Mouse (Mus musculus): ENCODE measurements around the gene Mcrip1.
"Not testable (repeated sequence)": the region's sequence is repeated elsewhere in the genome, so short reads cannot be mapped to it uniquely, and the experiment has no call there.

The Mcrip1 gene

DNA sequence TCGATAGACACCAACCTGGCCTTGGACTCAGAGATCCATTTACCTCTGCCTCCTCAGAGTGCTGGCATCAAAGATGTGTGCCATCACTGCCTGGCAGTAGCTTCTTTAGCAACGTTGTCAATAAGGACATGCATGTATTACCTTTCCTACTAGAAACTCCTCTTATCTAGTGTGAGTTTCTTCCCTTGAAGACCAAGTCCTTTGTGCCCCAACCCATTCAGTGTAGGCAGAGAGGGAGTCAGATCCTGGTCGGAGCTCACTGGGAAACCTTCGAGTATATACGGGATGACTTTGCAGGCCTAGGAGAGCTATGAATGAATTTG lies 24.7 kb upstream of the Mcrip1 start:
- no peak for DNase-seq

DNA sequence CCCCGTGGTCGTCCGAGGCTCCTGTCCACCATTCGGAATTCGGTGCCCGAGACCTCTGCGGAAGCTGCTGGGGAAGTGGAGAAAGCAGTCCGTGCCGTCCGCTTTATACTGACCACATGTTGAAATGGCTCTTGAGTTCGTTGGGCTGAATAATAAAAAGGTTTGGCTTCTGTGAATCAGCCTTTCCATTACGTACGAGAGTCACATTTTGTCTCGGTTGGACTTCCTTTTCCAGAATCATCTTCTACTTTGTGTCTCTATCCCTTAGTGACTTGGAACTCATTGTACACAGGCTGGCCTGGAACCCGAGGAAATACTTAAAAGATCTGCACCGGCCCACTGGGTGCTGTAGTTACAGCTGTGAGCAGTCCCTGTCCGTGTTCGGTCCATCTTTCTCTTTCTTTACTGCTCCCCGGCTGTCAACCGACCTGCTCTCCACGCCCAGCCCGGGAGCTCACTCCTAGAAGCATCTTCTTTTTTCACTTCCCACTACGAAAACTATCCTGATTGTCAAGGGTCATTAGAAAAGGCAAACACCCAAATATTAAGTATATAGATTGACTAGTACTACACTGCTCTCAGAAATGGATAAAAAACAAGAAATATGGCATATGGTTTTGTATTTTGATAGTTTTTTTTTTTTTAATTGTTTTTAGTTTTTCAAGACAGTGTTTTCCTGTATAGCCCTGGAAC lies 24.2 kb upstream of the Mcrip1 start:
- no peak for DNase-seq

DNA sequence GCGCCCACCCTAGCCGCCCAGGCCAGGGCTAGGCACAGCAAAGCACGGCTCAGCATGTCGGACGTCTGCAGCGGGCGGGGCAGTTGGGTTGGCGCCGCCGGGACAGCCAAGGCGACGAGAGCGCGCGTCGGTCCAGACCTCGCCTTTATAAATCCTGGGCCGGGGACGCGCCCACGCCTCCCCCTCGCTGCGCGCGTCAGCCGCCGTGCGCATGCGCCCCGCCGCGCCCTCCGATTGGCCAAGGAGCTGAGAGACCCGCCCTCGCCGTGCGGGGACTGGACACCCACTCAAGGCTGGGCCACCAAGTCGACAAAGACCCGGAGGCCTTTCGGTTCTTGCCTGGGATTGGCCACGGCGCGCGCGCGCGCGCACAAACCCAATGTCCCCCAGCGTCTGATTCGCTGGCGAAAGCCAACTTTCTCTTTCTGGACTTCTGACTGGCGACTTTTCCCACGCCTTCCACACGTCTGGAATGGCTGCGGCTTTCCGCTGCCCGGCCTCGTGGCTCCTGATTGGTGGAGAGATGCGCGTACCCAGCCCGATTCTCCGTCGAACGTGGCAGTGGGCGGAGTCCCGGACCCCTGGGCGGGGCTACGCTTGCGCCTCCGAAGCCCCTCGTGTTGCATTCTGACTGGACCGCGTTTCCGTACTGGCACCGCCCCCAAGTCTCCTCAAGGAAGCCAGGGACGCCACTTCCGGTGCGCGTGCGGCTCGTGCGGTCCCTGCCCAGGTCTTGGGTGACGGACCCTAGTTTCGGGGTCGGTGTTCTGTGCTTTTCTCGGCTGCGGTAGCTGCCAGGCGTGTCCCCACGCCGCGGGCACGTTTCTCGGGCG lies 23.4 kb upstream of the Mcrip1 start, which contains the start of gene P4hb:
TSS of gene P4hb (minus strand) at position 502 of the 833 bp plus-strand sequence.
- DNase-seq, result peak; percentile 99

DNA sequence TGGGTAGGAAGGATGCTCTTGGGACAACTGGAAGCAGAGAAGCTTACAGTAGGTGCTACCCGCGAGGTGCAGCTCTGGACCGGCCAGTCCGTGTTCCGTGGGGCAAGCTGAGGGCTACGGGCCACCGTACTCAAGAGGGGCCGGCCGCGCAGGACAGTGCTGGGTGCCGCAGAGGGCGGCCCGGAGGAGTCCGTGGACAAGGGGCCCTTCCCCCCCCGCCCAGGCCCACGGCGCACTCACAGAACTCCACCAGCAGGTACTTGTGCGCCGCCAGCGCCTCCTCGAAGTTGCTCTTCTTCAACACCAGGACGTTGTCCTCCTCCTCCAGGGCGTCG lies 22.9 kb upstream of the Mcrip1 start:
- no peak for DNase-seq

DNA sequence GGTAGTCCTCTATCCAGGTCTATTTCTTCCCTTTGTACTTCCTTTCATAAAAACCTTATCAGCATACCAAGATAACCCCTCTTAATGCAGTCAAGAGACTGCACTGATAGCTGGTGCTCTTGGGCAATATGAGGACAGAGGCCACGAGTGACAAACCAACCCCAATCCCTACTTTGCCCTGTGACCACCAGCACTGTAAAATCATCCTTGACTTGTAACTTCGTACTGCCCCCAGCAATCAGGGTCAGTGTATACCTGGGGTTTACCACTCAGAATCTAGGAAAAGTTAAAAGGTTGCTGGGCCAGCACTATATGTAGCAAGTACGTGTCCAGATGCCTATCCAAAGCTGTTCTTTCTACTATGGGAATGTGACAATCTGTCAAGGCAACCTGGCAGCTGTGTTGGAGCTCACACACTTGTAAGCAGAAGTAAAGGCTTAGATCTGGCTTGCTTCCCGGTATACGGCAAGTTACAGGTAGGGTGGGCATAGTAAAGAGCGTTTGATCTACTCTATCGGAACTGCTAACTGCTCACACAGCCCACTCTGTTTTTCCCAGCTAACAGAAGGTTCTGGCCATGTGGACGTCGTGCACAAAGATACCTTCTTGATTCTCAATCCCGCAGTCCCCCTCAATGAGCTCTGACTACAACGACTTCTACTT lies 22.4 kb upstream of the Mcrip1 start:
- no peak for DNase-seq

DNA sequence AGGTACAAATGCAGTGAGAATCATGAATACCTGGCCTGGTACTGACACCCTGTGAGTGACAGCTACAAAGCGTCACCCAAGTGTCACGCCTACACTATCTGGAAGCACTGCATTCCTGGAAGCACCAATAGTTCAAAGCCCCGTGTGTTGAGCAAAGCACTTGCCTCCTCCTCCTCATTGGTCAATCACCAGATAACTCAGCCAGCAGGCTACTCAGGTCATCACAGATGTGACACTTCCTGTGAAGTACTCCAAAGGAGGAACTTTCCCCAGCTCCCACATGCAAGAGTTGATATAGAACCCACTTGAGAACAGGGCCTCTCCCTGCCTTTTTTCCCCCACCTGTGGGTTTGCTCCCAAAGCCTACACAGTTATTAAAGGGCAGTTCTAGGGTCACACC lies 21.6 kb upstream of the Mcrip1 start:
- DNase-seq, result no peak

DNA sequence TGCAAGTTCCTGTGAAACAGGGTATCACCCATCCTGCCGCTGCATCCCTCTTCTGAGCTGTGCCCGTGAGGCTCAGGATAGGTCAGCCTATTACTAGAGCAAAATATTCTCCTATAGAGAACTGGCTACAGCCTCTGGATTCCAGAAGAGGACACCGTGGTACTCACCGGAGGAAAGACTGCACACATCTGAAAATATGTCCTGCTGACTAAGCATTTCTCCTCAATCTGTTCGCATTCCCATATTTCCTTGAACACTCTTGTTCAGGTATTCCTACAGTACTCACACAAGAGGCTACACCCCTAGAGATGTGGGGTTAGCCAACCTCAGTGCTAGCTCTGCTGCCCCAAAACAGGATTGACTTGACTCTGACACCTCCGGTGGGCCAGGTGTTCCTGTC lies 18.8 kb upstream of the Mcrip1 start:
- DNase-seq, result no peak

DNA sequence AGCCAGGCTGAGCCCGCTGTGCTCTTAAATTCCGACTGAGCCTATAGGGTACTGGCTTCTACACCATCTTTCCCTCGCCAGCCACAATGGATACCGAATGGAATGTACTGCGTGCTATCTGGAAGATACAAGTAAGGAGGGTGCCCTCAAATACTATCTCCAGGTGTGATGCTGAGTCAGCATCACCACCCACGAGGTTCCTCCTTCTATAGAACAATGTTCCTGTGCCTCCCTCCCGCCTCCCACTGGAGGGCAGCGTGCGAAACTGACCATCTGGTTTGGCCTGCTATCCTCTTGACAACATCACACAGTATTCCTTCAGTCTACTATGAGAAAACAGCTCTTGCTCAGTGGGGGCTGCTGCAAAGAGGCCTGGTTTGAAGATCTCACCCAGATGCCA lies 15.6 kb upstream of the Mcrip1 start:
- no peak for DNase-seq

DNA sequence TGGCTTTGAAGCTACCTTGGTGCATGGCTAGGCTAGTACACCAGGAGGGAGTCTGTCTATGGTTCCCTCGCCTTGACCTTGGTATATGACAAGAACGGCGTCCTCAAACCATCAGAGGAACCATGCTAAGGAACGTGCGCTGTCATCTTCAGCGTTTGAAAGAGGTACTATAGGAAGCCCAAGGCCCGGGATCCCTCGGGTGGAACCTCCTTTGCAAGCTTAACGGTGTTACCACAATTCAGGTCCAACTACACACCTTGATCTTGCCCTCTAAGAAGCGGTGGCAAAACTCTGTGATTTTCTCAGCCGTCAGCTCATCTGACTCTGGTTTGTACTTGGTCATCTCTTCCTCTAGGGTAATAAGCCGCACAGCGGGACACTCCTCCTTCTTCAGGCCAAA lies 13.4 kb upstream of the Mcrip1 start:
- DNase-seq, result no peak

DNA sequence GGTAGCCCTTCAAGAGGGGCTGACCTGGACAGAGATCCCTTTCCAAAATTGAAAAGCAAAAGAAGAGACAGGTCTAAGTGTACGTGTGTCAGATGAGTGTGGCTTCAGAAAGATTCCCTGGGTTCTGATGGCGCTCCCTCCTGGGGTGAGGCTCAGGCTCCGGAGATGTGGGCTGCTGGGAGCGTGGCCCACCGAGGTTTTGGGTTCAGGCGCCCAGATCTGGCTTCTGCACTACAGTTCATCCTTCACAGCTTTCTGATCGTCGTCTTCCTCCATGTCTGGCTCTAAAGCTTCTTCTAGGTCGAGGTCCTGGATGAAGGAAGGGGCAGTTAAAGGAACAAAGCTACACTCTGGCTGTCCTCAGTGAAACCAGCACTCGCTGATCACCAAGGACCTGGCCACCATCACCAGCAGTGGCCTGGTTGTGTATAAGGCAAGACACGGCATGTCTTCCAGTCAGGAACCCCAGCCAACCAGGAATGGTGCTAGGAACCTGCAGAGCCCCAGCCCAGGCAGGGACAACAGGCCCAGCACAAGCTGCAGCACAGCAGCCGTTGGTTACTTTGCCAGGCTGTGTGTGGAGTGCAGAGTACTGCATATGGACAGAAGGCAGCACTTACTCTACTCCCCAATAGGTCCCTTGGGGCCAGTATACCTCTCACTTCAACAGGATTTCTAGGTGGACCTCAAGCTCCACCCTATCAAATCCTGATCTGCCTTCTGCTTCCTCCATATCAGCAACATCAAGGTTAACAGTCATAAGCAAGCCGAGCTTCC lies 11.6 kb upstream of the Mcrip1 start:
- no peak for DNase-seq

DNA sequence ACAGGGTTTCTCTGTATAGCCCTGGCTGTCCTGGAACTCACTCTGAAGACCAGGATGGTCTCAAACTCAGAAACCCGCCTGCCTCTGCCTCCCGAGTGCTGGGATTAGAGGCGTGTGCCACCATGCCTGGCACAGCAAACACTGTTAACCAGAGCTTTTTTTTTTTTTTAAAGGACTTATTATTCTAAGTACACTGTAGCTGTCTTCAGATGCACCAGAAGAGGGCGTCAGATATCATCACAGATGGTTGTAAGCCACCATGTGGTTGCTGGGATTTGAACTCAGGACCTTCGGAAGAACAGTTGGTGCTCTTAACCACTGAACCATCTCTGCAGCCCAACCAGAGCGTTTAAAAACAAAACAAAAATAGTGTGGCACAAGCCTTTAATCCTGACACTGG lies 9.3 kb upstream of the Mcrip1 start:
- not testable (repeated sequence) for DNase-seq

DNA sequence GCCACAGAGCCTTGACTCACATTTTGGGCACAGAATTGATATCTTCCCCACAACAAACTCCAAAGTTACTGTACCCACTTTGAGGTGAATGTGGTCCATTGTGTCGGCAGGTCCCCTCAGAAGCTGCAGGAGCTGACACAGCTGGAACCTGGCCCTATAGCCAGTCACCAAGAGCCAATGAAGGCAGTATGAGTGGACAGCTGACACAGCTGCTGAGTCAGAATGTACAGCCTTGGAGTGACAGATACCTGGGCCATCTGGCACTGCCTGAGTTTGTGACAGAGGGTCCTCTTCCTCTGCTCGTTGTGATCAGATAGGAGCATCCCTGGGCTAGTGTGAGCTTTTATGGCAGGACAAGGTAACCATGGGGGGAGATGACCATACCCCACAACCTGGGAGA lies 5.7 kb upstream of the Mcrip1 start:
- DNase-seq, result no peak

DNA sequence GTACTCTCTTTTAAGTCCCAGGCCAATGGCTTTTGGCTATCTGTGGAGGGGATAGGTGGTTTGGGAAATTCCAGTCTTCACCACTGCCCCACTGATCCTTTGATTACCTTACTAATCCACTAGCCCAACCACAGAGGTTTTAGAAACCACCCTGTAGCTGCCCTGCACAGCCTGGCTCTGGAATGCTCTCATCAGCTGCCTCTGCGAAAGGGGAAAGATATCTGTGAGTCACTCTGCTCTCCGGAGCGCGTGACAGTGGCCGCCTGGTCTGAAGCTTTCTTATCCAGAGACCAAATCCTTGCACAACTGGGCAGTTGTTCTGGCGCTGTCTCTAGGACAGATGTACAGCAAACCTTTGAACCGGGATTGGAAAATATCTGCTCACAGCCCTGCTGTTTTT lies 5.3 kb upstream of the Mcrip1 start:
- DNase-seq, result no peak

DNA sequence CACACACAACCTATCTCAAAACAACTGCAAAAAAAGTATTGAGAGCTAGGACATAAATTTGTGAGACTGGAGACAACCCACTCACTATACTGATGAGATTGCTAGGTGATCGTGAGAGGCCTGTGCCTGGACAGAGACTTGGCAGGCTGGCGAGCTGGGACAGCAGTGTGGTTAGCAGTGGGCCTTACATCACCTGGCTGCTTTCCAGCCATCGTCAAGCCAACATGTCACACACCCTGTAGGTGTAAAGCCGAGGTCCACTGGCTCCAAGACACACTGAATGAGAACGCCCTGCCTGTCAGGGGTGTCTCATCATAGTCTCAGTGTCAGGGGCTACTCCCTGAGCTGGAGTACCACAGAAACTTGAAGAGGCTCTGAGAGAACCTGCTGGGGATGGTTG lies 3.2 kb upstream of the Mcrip1 start:
- DNase-seq, result no peak

DNA sequence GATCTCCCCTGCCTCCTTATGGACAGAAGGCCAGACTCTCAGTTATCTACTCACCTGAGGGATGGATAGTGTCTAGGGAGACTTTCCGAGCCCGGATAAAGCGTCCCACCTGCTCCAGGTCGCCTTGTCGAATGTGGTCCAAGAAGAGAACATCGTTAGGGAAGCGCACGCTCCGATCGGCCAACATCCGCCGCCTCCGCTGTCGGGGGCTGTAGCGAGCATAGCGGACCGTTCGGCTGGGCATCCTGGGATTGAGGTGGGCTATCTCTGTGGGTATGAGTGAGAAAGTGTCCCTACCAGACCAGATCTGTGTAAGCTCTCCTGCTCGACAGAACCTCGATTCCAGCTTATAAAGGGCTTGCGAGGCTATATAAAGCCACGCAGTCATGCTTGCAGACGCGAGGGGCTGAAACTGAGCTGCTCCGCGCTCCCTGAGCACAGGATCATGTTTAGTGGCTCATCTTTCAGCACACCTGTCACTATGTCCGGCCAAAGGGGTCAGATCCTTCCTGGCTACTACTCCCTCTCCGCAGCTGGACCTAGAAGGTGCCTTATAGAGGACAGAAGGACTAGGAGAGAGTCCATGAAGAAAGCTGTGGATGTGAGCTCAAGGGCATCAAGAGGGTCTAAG lies 1.4 kb upstream of the Mcrip1 start, which contains the start of gene Ppp1r27:
TSS of gene Ppp1r27 (minus strand) at position 323 of the 631 bp plus-strand sequence.
- DNase-seq, result no peak

DNA sequence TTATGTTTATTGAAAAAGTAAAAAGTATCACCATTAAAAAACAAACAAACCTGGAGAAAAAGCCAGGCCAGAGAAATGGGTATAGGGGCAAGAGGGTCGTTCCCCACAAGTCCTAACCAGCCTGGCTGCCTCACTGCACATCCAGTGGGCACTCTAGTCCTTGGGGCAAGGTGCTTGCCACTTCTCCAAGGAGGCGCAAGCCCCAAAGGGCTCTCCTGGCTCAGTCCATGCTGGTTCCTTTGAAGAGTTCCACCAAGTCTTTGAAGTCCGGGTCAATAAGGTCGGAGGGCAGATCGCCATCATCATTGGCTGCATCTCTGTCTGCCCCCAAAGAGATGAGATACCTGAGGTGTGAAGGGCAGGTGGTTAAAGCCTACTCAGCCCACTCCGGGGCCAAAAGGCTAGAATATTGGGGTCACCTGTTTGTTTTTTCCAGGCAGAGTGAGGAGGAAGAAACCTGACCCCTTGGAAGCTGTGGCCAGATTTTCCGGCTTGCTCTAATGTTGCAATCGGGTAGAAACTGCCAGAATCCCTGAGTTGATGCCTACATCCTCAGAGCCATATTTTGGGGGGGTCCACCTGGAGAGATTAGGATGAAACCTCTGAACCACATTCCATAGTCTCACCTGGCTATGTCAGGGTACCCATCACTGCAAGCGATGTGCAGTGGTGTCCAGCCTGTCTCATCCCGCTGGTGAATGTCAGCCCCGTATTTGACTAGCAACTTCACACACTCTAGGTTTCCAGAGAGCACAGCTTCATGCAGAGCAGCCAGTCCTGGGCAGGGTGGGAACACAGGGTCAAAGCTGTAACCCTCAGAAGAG lies 671 bp upstream of the Mcrip1 start:
- DNase-seq, result no peak

DNA sequence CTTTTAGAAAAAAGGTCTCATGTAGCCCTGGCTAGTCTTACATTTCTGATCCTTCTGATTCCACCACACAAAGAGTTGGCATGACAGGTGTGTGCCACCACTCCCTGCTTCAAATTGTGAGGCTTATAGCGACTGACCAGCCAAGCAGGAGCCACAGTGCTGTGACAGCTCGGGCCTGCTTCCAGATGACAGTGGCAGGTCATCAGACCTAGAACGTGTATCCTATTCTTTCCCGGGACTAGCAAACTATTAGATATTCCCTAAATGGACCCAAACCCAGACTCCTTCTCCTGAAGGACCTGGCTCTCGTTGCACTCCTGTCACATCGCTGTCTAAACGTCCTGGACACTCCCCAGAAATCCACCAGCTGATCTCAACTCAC lies 750 bp downstream of the Mcrip1 start:
- no peak for DNase-seq

DNA sequence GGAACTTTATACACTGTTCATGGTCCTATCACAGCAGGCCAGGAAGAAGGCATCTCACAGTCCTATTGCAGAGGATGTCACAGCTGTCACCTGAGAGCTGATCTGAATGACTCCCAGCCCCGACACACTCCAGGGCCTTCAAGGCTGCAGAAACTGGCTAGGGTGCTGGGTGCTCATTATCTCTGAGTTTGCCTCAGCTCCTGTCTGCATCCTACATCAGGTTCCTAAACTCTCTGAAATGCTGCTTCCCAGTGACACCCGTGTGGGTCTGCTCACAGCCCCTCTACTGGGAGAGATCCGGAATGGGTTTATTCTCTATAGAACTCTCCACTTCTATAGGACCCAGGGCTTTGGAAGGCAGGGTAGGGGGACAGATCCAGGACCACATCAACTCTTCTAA lies 1.3 kb downstream of the Mcrip1 start:
- DNase-seq, result no peak

DNA sequence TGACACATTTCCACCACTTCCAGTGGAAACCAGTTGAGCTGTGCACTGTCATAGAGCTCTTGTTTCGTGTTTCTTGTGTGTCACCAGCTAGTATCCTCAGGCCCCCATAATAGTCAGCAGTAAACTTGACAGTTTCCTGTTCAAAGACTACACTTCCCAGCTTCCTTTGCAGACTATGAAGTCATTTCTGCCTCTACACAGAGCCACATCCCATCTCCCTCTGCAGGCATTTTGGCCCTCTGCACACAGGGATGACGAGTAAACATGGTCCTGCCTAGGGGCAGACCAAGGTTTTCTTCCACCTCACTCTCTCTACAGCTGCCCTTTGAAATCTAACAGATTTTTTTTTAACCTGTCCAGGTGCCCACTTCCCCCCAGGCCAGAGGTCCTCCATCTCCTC lies 2.1 kb downstream of the Mcrip1 start:
- peak; percentile 29 for DNase-seq

DNA sequence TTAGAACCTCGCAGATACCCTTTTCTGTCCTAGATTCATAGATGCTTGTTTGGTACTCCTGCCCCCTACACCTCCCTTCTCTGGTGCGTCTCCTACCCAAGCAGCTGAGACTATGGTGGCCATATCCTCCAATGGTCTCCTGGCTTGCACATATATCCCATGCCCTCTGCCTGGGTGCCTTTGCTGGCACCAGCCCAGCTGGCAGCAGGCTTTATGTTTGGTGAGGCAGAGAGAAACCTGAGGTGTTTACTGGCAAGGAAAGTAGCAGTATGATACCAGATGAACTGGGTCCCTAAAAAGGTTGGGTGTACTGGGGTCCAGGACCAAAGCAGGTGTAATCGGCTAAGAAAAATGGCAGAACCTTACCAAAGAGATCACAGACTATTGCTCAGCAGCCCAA lies 3.6 kb downstream of the Mcrip1 start:
- DNase-seq, result no peak

DNA sequence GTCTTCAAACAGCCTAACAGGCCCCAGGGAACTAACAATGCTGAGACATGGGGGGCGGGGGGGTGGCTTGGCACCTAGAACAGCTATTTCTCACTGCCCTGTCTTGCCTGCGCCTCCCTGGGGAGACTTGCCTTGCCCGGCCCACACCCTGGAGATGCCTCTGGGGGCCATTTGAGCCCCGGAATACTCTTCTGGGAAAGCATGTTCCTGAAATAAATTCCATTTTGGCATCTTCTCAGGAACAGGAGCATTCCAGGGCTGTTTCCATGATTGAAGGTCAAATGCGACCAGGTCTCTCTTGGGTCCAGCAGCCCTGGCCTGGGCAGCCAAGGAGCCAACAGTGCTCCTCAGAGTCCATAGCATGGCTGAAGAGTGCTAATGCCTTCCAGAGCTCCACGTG lies 7.2 kb downstream of the Mcrip1 start:
- no peak for DNase-seq

DNA sequence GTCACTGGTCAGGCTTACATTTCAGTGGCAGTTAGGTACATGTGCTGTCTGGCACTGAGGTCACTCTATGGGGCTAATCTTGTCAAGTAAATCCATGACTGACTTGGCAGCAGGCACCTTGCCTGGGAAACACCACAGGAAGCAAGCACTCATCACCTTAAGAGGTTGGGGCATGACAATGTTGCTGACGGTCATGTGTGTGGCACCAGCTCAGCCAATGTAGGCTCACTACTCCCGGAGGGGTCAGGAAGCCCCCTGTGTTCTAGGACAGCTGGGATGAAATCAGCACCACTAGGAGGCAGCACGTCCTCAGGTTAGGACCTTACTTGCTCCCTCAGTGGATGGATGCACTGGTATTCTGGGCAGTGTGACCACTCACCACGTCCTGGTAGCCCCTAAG lies 7.6 kb downstream of the Mcrip1 start:
- DNase-seq, result peak; percentile 30
